Mouse (Mus musculus) limb, embryonic 12.5 days (tissue): Measurements from ENCODE around the gene Nrbp1. TPM values are rescaled to one million over a fixed set of nuclear protein-coding genes. Genes with fewer than 3 reads are reported as not detected.

ENCODE experiments used
- ATAC-seq: fragments of 200-750 bp; cut with Nextera tagmentation; 2 replicates; pipeline ENCODE4 v1.8.0; 2017; ENCODE audit warnings: low read depth, moderate TSS enrichment; ENCODE audit not compliant: insufficient number of reproducible peaks, insufficient read depth, low FRiP score, low TSS enrichment
- H3K27ac ChIP-seq: fragments of 300-500 bp; sonication (generic); 2 replicates; pipeline ENCODE4 v1.5.1; 2016; ENCODE audit warnings: mild to moderate bottlenecking, moderate library complexity
- H3K27me3 ChIP-seq: fragments of 300-500 bp; sonication (generic); 2 replicates; pipeline ENCODE4 v1.6.1; 2016; ENCODE audit warnings: mild to moderate bottlenecking, moderate library complexity
- H3K36me3 ChIP-seq: fragments of 300-500 bp; sonication (generic); 2 replicates; pipeline ENCODE4 v1.6.1; 2016; ENCODE audit warnings: mild to moderate bottlenecking, moderate library complexity
- H3K4me1 ChIP-seq: fragments of 300-500 bp; sonication (generic); replicated peaks from 2 replicates; pipeline ENCODE4 v1.6.1; 2016
- H3K4me2 ChIP-seq: fragments of 300-500 bp; sonication (generic); 2 replicates; pipeline ENCODE4 v1.6.1; 2016; ENCODE audit warnings: mild to moderate bottlenecking, moderate library complexity
- H3K4me3 ChIP-seq: fragments of 300-500 bp; sonication (generic); replicated peaks from 2 replicates; pipeline ENCODE4 v1.5.1; 2016; ENCODE audit warnings: mild to moderate bottlenecking
- H3K9ac ChIP-seq: fragments of 300-500 bp; sonication (generic); replicated peaks from 2 replicates; pipeline ENCODE4 v1.6.1; 2016; ENCODE audit warnings: mild to moderate bottlenecking, moderate library complexity
- H3K9me3 ChIP-seq: fragments of 300-500 bp; sonication (generic); 2 replicates; pipeline ENCODE4 v1.6.1; 2016; ENCODE audit warnings: mild to moderate bottlenecking, moderate library complexity
- WGBS: fragments of 180-500 bp; shearing (Covaris S2); methylation state at CpG from one replicate; pipeline ENCODE4 v1.1.7; 2016; 5-methylcytosine and 5-hydroxymethylcytosine counted together
- polyA plus RNA-seq: library from polyadenylated mRNA; unstranded; fragments of >200 nt; fragmentation: Nextera tagmentation; extraction: Ambion mirVana; gene quantifications from 2 replicates; pipeline ENCODE4 v1.2.1, GENCODE M21; 2016

Nrbp1 gene
- polyA plus RNA-seq, 1 experiment from 2014 or later, result 128 TPM

GRCm38 (mm10) chr5:31218294-31218693, 22.4 kb upstream of the Nrbp1 start:
- H3K36me3 ChIP-seq, result no peaks in the 10 kb centered on the region
- H3K27ac ChIP-seq, result no peak overlapping the region
- H3K4me2 ChIP-seq, result no peak overlapping the region
- no peaks in the 10 kb centered on the region for H3K9me3 ChIP-seq
- H3K4me1 ChIP-seq, result peaks cover 9% of the 10 kb centered on the region; the same call in 1 of the 2 replicates
- ATAC-seq, result no peak
- no peak overlapping the region for H3K9ac ChIP-seq
- no peak overlapping the region for H3K4me3 ChIP-seq
- H3K27me3 ChIP-seq, result no peaks in the 10 kb centered on the region
- 61% methylated on average over 7 of the region's 7 CpGs for WGBS

GRCm38 (mm10) chr5:31219070-31219469, 21.6 kb upstream of the Nrbp1 start:
- Histone ChIP-seq H3K4me1 (peaks cover 9% of the 10 kb centered on the region; the same call in 1 of the 2 replicates), H3K27ac (no peak overlapping the region), H3K9ac (no peak overlapping the region; the same call in 1 of the 2 replicates), H3K4me3 (peak overlapping the region; percentile 95), H3K9me3 (no peaks in the 10 kb centered on the region), H3K27me3 (no peaks in the 10 kb centered on the region), H3K4me2 (peak overlapping the region; percentile 82), H3K36me3 (no peaks in the 10 kb centered on the region)
- ATAC-seq, result no peak
- 1% methylated on average over 2 of the region's 2 CpGs for WGBS

GRCm38 (mm10) chr5:31219474-31219873, 21.2 kb upstream of the Nrbp1 start:
- Histone ChIP-seq H3K36me3 (no peaks in the 10 kb centered on the region), H3K9ac (peak overlapping the region; percentile 88), H3K27me3 (no peaks in the 10 kb centered on the region), H3K27ac (peak overlapping the region; percentile 96; the same call in 1 of the 2 replicates), H3K4me1 (peaks cover 9% of the 10 kb centered on the region; the same call in 1 of the 2 replicates), H3K9me3 (no peaks in the 10 kb centered on the region), H3K4me2 (peak overlapping the region; percentile 82), H3K4me3 (peak overlapping the region; percentile 95)
- 2% methylated on average over 11 of the region's 11 CpGs for WGBS
- no peak for ATAC-seq

GRCm38 (mm10) chr5:31219911-31220447, 20.7 kb upstream of the Nrbp1 start:
- Histone ChIP-seq H3K9me3 (no peaks in the 10 kb centered on the region), H3K4me2 (peak overlapping the region; percentile 82), H3K36me3 (no peaks in the 10 kb centered on the region), H3K27ac (peak overlapping the region; percentile 96), H3K4me3 (peak overlapping the region; percentile 95), H3K4me1 (peaks cover 9% of the 10 kb centered on the region; the same call in 1 of the 2 replicates), H3K9ac (peak overlapping the region; percentile 88), H3K27me3 (no peaks in the 10 kb centered on the region)
- WGBS, result under 1% methylated on average over 40 of the region's 40 CpGs
- ATAC-seq, result peak; percentile 52

GRCm38 (mm10) chr5:31220448-31221303, 20.0 kb upstream of the Nrbp1 start, which contains the start of gene Ppm1g:
Gene Ppm1g (minus strand): TSS chr5:31220687.
- Histone ChIP-seq H3K27me3 (no peaks in the 10 kb centered on the region), H3K36me3 (no peaks in the 10 kb centered on the region), H3K4me2 (peak within 1 kb of the TSS; percentile 82), H3K27ac (peak within 1 kb of the TSS; percentile 96), H3K9me3 (no peaks in the 10 kb centered on the region), H3K9ac (peak within 1 kb of the TSS; percentile 88), H3K4me1 (peaks cover 9% of the 10 kb centered on the region; the same call in 1 of the 2 replicates), H3K4me3 (peak within 1 kb of the TSS; percentile 95)
- ATAC-seq, result peak; percentile 93
- WGBS, result under 1% methylated on average over 70 of the region's 70 CpGs

- peak overlapping the region; percentile 88 for H3K9ac ChIP-seq
- no peak for ATAC-seq
- H3K9me3 ChIP-seq, result no peaks in the 10 kb centered on the region
- WGBS, result 13% methylated on average over 11 of the region's 11 CpGs
- H3K4me1 ChIP-seq, result peaks cover 9% of the 10 kb centered on the region; the same call in 1 of the 2 replicates
- H3K27ac ChIP-seq, result peak overlapping the region; percentile 96
- H3K27me3 ChIP-seq, result no peaks in the 10 kb centered on the region
- H3K36me3 ChIP-seq, result no peaks in the 10 kb centered on the region
- peak overlapping the region; percentile 95 for H3K4me3 ChIP-seq
- peak overlapping the region; percentile 82 for H3K4me2 ChIP-seq
Observed at GRCm38 (mm10) chr5:31221304-31221945, 19.2 kb upstream of the Nrbp1 start.

- Histone ChIP-seq H3K9ac (no peak overlapping the region), H3K4me3 (no peak overlapping the region), H3K36me3 (no peaks in the 10 kb centered on the region), H3K4me1 (peaks cover 9% of the 10 kb centered on the region; the same call in 1 of the 2 replicates), H3K27me3 (no peaks in the 10 kb centered on the region), H3K27ac (no peak overlapping the region), H3K4me2 (no peak overlapping the region), H3K9me3 (no peaks in the 10 kb centered on the region)
- no peak for ATAC-seq
- 91% methylated on average over 9 of the region's 9 CpGs for WGBS
Observed at GRCm38 (mm10) chr5:31222696-31223095, 18.0 kb upstream of the Nrbp1 start.

GRCm38 (mm10) chr5:31226641-31227040, 14.0 kb upstream of the Nrbp1 start:
- Histone ChIP-seq H3K4me1 (0 out of 2 replicates have a peak, but pooled peaks cover 3% of the 10 kb centered on the region), H3K4me2 (no peak overlapping the region), H3K9me3 (no peaks in the 10 kb centered on the region), H3K4me3 (no peak overlapping the region), H3K36me3 (no peaks in the 10 kb centered on the region), H3K27me3 (no peaks in the 10 kb centered on the region), H3K9ac (no peak overlapping the region), H3K27ac (no peak overlapping the region)
- WGBS, result 65% methylated on average over 1 of the region's 1 CpGs
- no peak for ATAC-seq

GRCm38 (mm10) chr5:31241522-31242034, 914 bp downstream of the Nrbp1 start:
- Histone ChIP-seq H3K27me3 (no peaks in the 10 kb centered on the region), H3K9ac (peak overlapping the region; percentile 96), H3K4me3 (peak overlapping the region; percentile 95), H3K4me2 (peak overlapping the region; percentile 90), H3K36me3 (peaks cover 30% of the 10 kb centered on the region), H3K4me1 (peaks cover 11% of the 10 kb centered on the region), H3K27ac (peak overlapping the region; percentile 97), H3K9me3 (peaks cover 1% of the 10 kb centered on the region; the same call in 1 of the 2 replicates)
- ATAC-seq, result no peak
- 2% methylated on average over 13 of the region's 13 CpGs for WGBS

- H3K4me2 ChIP-seq, result peak overlapping the region; percentile 90
- ATAC-seq, result no peak
- peaks cover 36% of the 10 kb centered on the region for H3K36me3 ChIP-seq
- H3K27ac ChIP-seq, result no peak overlapping the region
- peak overlapping the region; percentile 95 for H3K4me3 ChIP-seq
- H3K9me3 ChIP-seq, result no peaks in the 10 kb centered on the region
- peak overlapping the region; percentile 96 for H3K9ac ChIP-seq
- no peaks in the 10 kb centered on the region for H3K27me3 ChIP-seq
- H3K4me1 ChIP-seq, result peaks cover 11% of the 10 kb centered on the region
- WGBS, result 33% methylated on average over 10 of the region's 10 CpGs
Observed at GRCm38 (mm10) chr5:31242191-31242590, 1.5 kb downstream of the Nrbp1 start.
